Mouse (Mus musculus): Measurements from ENCODE around the gene Arhgap19. TPM values are rescaled to one million over a fixed set of nuclear protein-coding genes. Genes with fewer than 3 reads are reported as not detected.
A peak's percentile ranks its signal among the peaks of the same experiment; 100 is the strongest.

Gene Arhgap19
- polyA plus RNA-seq, 1 experiment from 2014 or later: 40.9 TPM

GRCm38 (mm10) chr19:41724831-41725470, 76.9 kb downstream of the Arhgap19 start:
- ATAC-seq (ENCODE audit: insufficient read depth): no peak
- WGBS: 26% methylated on average over 9 of the region's 9 CpGs
- H3K9me3 ChIP-seq (ENCODE audit: low read depth, low read length): no peaks in the 10 kb centered on the region
- peak; percentile 30 for DNase-seq
- no peak overlapping the region for H3K4me3 ChIP-seq (ENCODE audit: low read depth, low read length)
- H3K27ac ChIP-seq (ENCODE audit: low read depth): no peak overlapping the region
- no peak for TF ChIP-seq CTCF (IDR thresholded peaks at IDR 0.05; ENCODE audit: low read depth)
- H3K27me3 ChIP-seq (ENCODE audit: insufficient read depth, low read length): no peaks in the 10 kb centered on the region
- no peak overlapping the region for H3K9ac ChIP-seq
- H3K4me2 ChIP-seq: no peak overlapping the region
- no peaks in the 10 kb centered on the region for H3K36me3 ChIP-seq (ENCODE audit: insufficient read depth)
- H3K4me1 ChIP-seq (ENCODE audit: insufficient read depth): no peaks in the 10 kb centered on the region

DNA sequence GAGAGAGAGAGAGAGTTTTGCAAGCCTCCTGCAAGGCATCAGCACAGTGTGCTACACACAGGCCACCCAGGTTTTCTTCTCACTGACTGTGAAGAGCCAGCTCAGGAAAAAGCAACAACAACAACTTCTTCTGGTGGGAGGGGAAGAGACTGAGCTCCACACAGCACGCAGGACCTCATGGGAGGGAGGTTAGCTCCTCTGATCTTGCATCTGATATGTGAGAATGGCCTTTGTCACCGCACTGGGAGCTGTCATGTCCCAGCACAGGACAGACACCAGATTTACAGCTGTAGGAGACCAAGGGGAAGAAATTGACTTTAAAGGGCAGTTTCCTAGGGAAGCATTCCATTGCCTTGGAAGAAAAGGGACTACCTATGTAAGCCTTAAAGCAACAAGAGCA, 78.5 kb downstream of the Arhgap19 start:
- Histone ChIP-seq H3K9ac (no peak overlapping the region), H3K36me3 (ENCODE audit: insufficient read depth) (no peaks in the 10 kb centered on the region), H3K27me3 (ENCODE audit: insufficient read depth, low read length) (no peaks in the 10 kb centered on the region), H3K27ac (ENCODE audit: low read depth) (no peak overlapping the region), H3K4me1 (ENCODE audit: insufficient read depth) (no peaks in the 10 kb centered on the region), H3K4me3 (ENCODE audit: low read depth, low read length) (no peak overlapping the region), H3K4me2 (no peak overlapping the region), H3K9me3 (ENCODE audit: low read depth, low read length) (no peaks in the 10 kb centered on the region)
- no peak for ATAC-seq (ENCODE audit: insufficient read depth)
- 7% methylated on average over 2 of the region's 2 CpGs for WGBS
- DNase-seq: no peak
- no peak for TF ChIP-seq CTCF (IDR thresholded peaks at IDR 0.05; ENCODE audit: low read depth)

DNA sequence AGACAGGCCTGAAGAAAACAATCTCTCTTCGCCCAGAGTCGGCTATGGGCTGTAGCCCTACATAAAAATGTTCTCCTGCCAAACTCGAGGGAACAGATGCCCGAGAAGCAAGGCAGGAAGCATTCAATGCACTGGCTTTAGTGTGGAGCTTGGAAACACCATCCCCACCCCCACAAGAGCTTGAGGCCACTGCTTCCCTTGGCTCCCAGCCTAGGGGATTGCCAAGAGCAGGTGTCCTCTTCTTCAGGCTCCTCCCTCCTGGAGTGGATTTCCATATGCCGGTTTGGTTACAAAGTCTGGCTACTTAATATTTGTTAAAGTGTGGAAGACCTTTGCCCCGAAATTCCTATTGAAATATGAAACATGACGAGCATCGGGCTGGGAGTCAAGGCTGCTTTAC, 82.4 kb downstream of the Arhgap19 start:
- H3K4me3 ChIP-seq (ENCODE audit: low read depth, low read length): no peak overlapping the region
- H3K27me3 ChIP-seq (ENCODE audit: insufficient read depth, low read length): no peaks in the 10 kb centered on the region
- no peaks in the 10 kb centered on the region for H3K9me3 ChIP-seq (ENCODE audit: low read depth, low read length)
- ATAC-seq (ENCODE audit: insufficient read depth): no peak
- DNase-seq: no peak
- no peaks in the 10 kb centered on the region for H3K36me3 ChIP-seq (ENCODE audit: insufficient read depth)
- no peak overlapping the region for H3K27ac ChIP-seq (ENCODE audit: low read depth)
- H3K4me2 ChIP-seq: no peak overlapping the region
- peaks cover 5% of the 10 kb centered on the region for H3K4me1 ChIP-seq (ENCODE audit: insufficient read depth)
- no peak for TF ChIP-seq CTCF (IDR thresholded peaks at IDR 0.05; ENCODE audit: low read depth)
- 64% methylated on average over 8 of the region's 8 CpGs for WGBS
- H3K9ac ChIP-seq: no peak overlapping the region

Other genes with a start within 250 kb of the Arhgap19 start
- gene Gm340, start 219.7 kb downstream of the Arhgap19 start, polyA plus RNA-seq (2014; fragmentation: Nextera tagmentation; extraction: Ambion mirVana): 3.7 and 4.2 TPM in 2 replicates
- gene Slit1, start 58.4 kb downstream of the Arhgap19 start, polyA plus RNA-seq (2014; fragmentation: Nextera tagmentation; extraction: Ambion mirVana): 0.08 and 0.24 TPM in 2 replicates
- 4.4 and 4.5 TPM in 2 replicates for gene Frat1, start 27.9 kb upstream of the Arhgap19 start, polyA plus RNA-seq (2014; fragmentation: Nextera tagmentation; extraction: Ambion mirVana)
- 2.4 and 2.6 TPM in 2 replicates for gene Frat2, start 46.1 kb upstream of the Arhgap19 start, polyA plus RNA-seq (2014; fragmentation: Nextera tagmentation; extraction: Ambion mirVana)
- gene Rrp12, start 94.1 kb upstream of the Arhgap19 start, polyA plus RNA-seq (2014; fragmentation: Nextera tagmentation; extraction: Ambion mirVana): 13.6 and 15.6 TPM in 2 replicates
- 662 and 692 TPM in 2 replicates for gene Pgam1, start 109.9 kb upstream of the Arhgap19 start, polyA plus RNA-seq (2014; fragmentation: Nextera tagmentation; extraction: Ambion mirVana)
- gene Exosc1, start 131.4 kb upstream of the Arhgap19 start, polyA plus RNA-seq (2014; fragmentation: Nextera tagmentation; extraction: Ambion mirVana): 84.5 and 93.0 TPM in 2 replicates
- 73.4 and 80.8 TPM in 2 replicates for gene Zdhhc16, start 131.4 kb upstream of the Arhgap19 start, polyA plus RNA-seq (2014; fragmentation: Nextera tagmentation; extraction: Ambion mirVana)
- 35.6 and 41.7 TPM in 2 replicates for gene Mms19, start 179.1 kb upstream of the Arhgap19 start, polyA plus RNA-seq (2014; fragmentation: Nextera tagmentation; extraction: Ambion mirVana)
- gene Ubtd1, start 179.7 kb upstream of the Arhgap19 start, polyA plus RNA-seq (2014; fragmentation: Nextera tagmentation; extraction: Ambion mirVana): 13.1 TPM in 2 replicates
- gene Ankrd2, start 234.0 kb upstream of the Arhgap19 start, polyA plus RNA-seq (2014; fragmentation: Nextera tagmentation; extraction: Ambion mirVana): 0.17 and 0.41 TPM in 2 replicates
- gene Hoga1, start 243.6 kb upstream of the Arhgap19 start, polyA plus RNA-seq (2014; fragmentation: Nextera tagmentation; extraction: Ambion mirVana): 1.2 and 1.6 TPM in 2 replicates

Data from lung, embryonic 14.5 days (tissue).